Mouse (Mus musculus) embryonic facial prominence, embryonic 13.5 days (tissue): ENCODE data around the gene Cd300lb. TPM values are rescaled to one million over a fixed set of nuclear protein-coding genes. Genes with fewer than 3 reads are reported as not detected.

Experiments used
- polyA plus RNA-seq: library from polyadenylated mRNA; unstranded; fragments of >200 nt; fragmentation: Nextera tagmentation; extraction: Ambion mirVana; gene quantifications from 2 replicates; pipeline ENCODE4 v1.2.1, GENCODE M21; 2015

The Cd300lb gene
- polyA plus RNA-seq, 1 experiment from 2014 or later: 0.15 TPM

Other genes starting within 250 kb of the Cd300lb start
- gene Dnaic2, start 207.0 kb downstream of the Cd300lb start, polyA plus RNA-seq: 1.1 TPM in 2 replicates
- 0.69 and 2.2 TPM in 2 replicates for gene Kif19a, start 169.0 kb downstream of the Cd300lb start, polyA plus RNA-seq
- 1.1 and 1.6 TPM in 2 replicates for gene Btbd17, start 138.4 kb downstream of the Cd300lb start, polyA plus RNA-seq
- not detected in 2 replicates for gene Gpr142, start 135.5 kb downstream of the Cd300lb start, polyA plus RNA-seq
- 44.4 and 44.8 TPM in 2 replicates for gene Gprc5c, start 83.2 kb downstream of the Cd300lb start, polyA plus RNA-seq
- 1.0 and 2.3 TPM in 2 replicates for gene Cd300a, start 44.3 kb downstream of the Cd300lb start, polyA plus RNA-seq
- gene Cd300c, start 34.8 kb upstream of the Cd300lb start, polyA plus RNA-seq: not detected in 2 replicates
- 0.07 TPM in 1 of 2 replicates, not detected in the other for gene Cd300ld, start 55.5 kb upstream of the Cd300lb start, polyA plus RNA-seq
- 1.4 and 2.1 TPM in 2 replicates for gene Cd300c2, start 67.5 kb upstream of the Cd300lb start, polyA plus RNA-seq
- not detected in 2 replicates for gene Cd300ld2, start 81.8 kb upstream of the Cd300lb start, polyA plus RNA-seq
- gene Cd300ld4, start 92.6 kb upstream of the Cd300lb start, polyA plus RNA-seq: not detected in 2 replicates
- gene Cd300ld5, start 103.4 kb upstream of the Cd300lb start, polyA plus RNA-seq: not detected in 2 replicates
- not detected in 2 replicates for gene Cd300ld3, start 114.0 kb upstream of the Cd300lb start, polyA plus RNA-seq
- not detected in 2 replicates for gene Cd300e, start 127.8 kb upstream of the Cd300lb start, polyA plus RNA-seq
- gene Rab37, start 157.0 kb upstream of the Cd300lb start, polyA plus RNA-seq: 0.89 and 0.98 TPM in 2 replicates
- 0.38 and 0.56 TPM in 2 replicates for gene Cd300lf, start 199.6 kb upstream of the Cd300lb start, polyA plus RNA-seq
- gene Slc9a3r1, start 229.0 kb upstream of the Cd300lb start, polyA plus RNA-seq: 28.3 and 36.0 TPM in 2 replicates